Mouse (Mus musculus) hindbrain, embryonic 11.5 days (tissue): Measurements from ENCODE around the gene Ccdc116. TPM values are rescaled to one million over a fixed set of nuclear protein-coding genes. Genes with fewer than 3 reads are reported as not detected.

Experiments
- ATAC-seq: fragments of 200-750 bp; cut with Nextera tagmentation; 2 replicates; pipeline ENCODE4 v1.8.0; 2017; ENCODE audit warnings: mild to moderate bottlenecking, moderate TSS enrichment, moderate library complexity; ENCODE audit not compliant: low FRiP score
- DNase-seq: peaks from one replicate; pipeline ENCODE4 v3.0.0-alpha.2; 2015; ENCODE audit warnings: low spot score
- H3K27ac ChIP-seq: fragments of 300-500 bp; sonication (generic); 2 replicates; pipeline ENCODE4 v1.5.1; 2014; ENCODE audit warnings: mild to moderate bottlenecking, low read depth, low read length
- H3K27me3 ChIP-seq: fragments of 300-500 bp; sonication (generic); 2 replicates; pipeline ENCODE4 v1.6.1; 2014; ENCODE audit warnings: mild to moderate bottlenecking, low read length, moderate library complexity, mixed read lengths; ENCODE audit not compliant: control insufficient read depth, insufficient read depth
- H3K36me3 ChIP-seq: fragments of 300-500 bp; sonication (generic); 2 replicates; pipeline ENCODE4 v1.6.1; 2014; ENCODE audit warnings: mild to moderate bottlenecking, low read length, moderate library complexity, mixed read lengths; ENCODE audit not compliant: control insufficient read depth, insufficient read depth
- H3K4me1 ChIP-seq: fragments of 300-500 bp; sonication (generic); replicated peaks from 2 replicates; pipeline ENCODE4 v1.6.1; 2014; ENCODE audit warnings: low read length, mixed read lengths; ENCODE audit not compliant: control insufficient read depth, insufficient read depth
- H3K4me2 ChIP-seq: fragments of 300-500 bp; sonication (generic); replicated peaks from 2 replicates; pipeline ENCODE4 v1.6.1; 2014; ENCODE audit warnings: mild to moderate bottlenecking, low read depth, low read length
- H3K4me3 ChIP-seq: fragments of 300-500 bp; sonication (generic); 2 replicates; pipeline ENCODE4 v1.5.1; 2014; ENCODE audit warnings: low read depth, low read length
- H3K9ac ChIP-seq: fragments of 300-500 bp; sonication (generic); 2 replicates; pipeline ENCODE4 v1.6.1; 2014; ENCODE audit warnings: low read depth, low read length
- H3K9me3 ChIP-seq: fragments of 300-500 bp; sonication (generic); 2 replicates; pipeline ENCODE4 v1.6.1; 2016; ENCODE audit warnings: low read length; ENCODE audit not compliant: control insufficient read depth
- WGBS: fragments of 180-500 bp; shearing (Covaris S2); extraction: QIAGEN DNeasy Blood & Tissue Kit; methylation state at CpG from one replicate; pipeline ENCODE4 v1.1.7; 2014; 5-methylcytosine and 5-hydroxymethylcytosine counted together
- polyA plus RNA-seq: library from polyadenylated mRNA; unstranded; fragments of >200 nt; fragmentation: Nextera tagmentation; extraction: Ambion mirVana; gene quantifications from 2 replicates; pipeline ENCODE4 v1.2.1, GENCODE M21; 2014

Ccdc116 gene
- polyA plus RNA-seq, 1 experiment from 2014 or later = 0.31 TPM

DNA sequence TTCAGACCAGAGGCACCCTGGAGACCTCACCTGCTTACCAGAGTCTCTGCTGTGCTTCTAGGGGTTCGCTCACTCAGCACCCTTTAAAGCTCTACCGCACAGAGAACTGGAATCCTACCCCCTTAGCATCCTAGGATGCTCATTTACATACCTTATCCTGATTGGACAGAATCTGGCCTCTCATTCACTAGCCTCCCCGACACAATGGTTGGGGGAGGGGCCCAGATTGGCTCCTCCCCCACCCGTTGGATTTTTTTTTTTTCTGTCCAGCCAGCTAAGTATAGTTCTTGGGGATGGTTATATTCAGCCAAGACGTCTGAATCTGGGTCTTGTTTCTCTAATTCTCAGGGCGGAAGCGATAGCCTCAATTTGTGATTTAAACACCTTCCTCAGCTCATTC is 2.7 kb downstream of the Ccdc116 start, which contains the start of gene Ydjc:
TSS of gene Ydjc (plus strand) at position 283 of the 400 bp plus-strand sequence.
- DNase-seq = peak; percentile 49
- no peak within 1 kb of the TSS for H3K4me3 ChIP-seq
- H3K27me3 ChIP-seq = peaks cover 12% of the 10 kb centered on the region
- 0 out of 2 replicates have a peak, but pooled peaks cover 3% of the 10 kb centered on the region for H3K4me1 ChIP-seq
- no peak within 1 kb of the TSS for H3K4me2 ChIP-seq
- H3K9ac ChIP-seq = no peak within 1 kb of the TSS
- 12% methylated on average over 7 of the region's 7 CpGs for WGBS
- H3K36me3 ChIP-seq = no peaks in the 10 kb centered on the region
- no peaks in the 10 kb centered on the region for H3K9me3 ChIP-seq
- H3K27ac ChIP-seq = no peak within 1 kb of the TSS
- ATAC-seq = no peak

GRCm38 (mm10) chr16:17137355-17137754 is 9.7 kb downstream of the Ccdc116 start:
- Histone ChIP-seq H3K27me3 (no peaks in the 10 kb centered on the region), H3K27ac (no peak overlapping the region), H3K9me3 (no peaks in the 10 kb centered on the region), H3K4me1 (no peaks in the 10 kb centered on the region), H3K4me2 (no peak overlapping the region), H3K9ac (no peak overlapping the region), H3K4me3 (no peak overlapping the region), H3K36me3 (no peaks in the 10 kb centered on the region)
- WGBS = 83% methylated on average over 15 of the region's 15 CpGs
- ATAC-seq (no peak), DNase-seq (no peak)

DNA sequence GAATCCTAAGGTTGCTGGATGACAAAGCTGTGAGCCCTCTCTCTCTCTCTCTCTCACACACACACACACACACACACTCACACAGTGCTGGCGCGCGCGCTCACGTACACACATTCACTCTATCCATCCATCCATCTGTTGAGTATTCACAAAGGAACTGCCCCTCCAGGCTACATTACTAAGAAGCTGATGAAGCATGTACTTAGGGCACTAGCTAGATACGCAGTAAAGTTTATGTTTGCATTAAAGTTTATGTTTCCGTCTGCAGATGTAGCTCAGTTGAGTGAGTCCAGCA is 14.2 kb downstream of the Ccdc116 start:
- Histone ChIP-seq H3K4me3 (peak overlapping the region; percentile 78), H3K27ac (no peak overlapping the region), H3K27me3 (no peaks in the 10 kb centered on the region), H3K36me3 (no peaks in the 10 kb centered on the region), H3K9me3 (no peaks in the 10 kb centered on the region), H3K4me1 (peaks cover 10% of the 10 kb centered on the region; the same call in 1 of the 2 replicates), H3K4me2 (peak overlapping the region; percentile 98), H3K9ac (peak overlapping the region; percentile 60)
- peak; percentile 36 for DNase-seq
- 0 out of 2 replicates have a peak, but pooled peaks have one; percentile 31 for ATAC-seq
- 38% methylated on average over 7 of the region's 7 CpGs for WGBS

- peak; percentile 99 for DNase-seq
- peak within 1 kb of the TSS; percentile 79 for H3K9ac ChIP-seq
- peak within 1 kb of the TSS; percentile 86 for H3K27ac ChIP-seq
- H3K4me1 ChIP-seq = peaks cover 10% of the 10 kb centered on the region; the same call in 1 of the 2 replicates
- WGBS = 1% methylated on average over 47 of the region's 47 CpGs
- no peaks in the 10 kb centered on the region for H3K27me3 ChIP-seq
- H3K4me2 ChIP-seq = peak within 1 kb of the TSS; percentile 98
- H3K36me3 ChIP-seq = no peaks in the 10 kb centered on the region
- peak within 1 kb of the TSS; percentile 78 for H3K4me3 ChIP-seq
- no peaks in the 10 kb centered on the region for H3K9me3 ChIP-seq
- peak; percentile 98 for ATAC-seq
Measured at GRCm38 (mm10) chr16:17132089-17132905, 14.7 kb downstream of the Ccdc116 start, which contains the start of gene Sdf2l1. TSS of gene Sdf2l1 (minus strand) at chr16:17132383.

DNA sequence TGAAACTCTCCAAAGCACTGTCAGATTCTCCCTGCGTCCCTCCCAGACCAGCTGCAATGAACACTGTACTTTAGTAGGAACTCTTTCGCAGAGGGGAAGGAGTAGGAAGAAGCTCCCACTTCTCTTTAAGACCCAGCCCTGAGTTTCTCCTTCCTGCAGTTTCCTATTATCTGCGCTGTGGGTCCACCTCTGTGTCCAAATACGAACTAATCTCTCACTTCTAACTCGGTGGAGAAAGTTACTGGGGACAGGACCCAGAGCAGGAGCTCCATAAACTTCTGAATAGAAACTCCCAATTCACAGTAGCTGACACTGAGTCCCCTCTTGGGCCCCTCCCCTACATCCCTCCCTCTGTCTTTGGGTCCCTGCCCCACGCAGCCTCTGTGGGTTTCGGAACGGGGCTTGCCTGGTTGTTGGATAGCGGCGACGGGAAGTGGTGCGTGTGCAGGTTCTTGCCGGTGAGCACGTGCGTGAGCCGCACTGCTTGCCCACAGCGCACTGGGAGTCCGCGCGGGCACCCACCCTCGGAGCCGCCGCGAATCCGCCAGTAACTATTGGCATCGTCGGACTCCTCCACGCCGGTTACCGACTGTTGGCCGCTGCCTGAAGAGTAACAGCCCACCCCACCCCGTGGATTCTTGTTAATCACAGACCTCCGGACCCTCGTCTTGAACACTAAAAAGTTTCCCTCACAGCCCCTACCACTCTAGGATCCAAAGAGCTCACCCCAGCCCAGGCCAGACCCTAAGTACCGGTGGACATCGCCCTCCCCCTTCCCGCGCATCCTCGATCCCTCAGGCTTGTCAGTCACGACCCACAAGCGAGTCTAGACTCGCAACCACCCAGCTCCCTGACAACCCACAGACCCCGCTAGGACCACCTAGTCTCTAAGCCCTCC is 15.6 kb downstream of the Ccdc116 start:
- WGBS = 4% methylated on average over 43 of the region's 43 CpGs
- DNase-seq = no peak

GRCm38 (mm10) chr16:17127292-17127691 is 19.7 kb downstream of the Ccdc116 start:
- Histone ChIP-seq H3K4me3 (no peak overlapping the region), H3K9ac (no peak overlapping the region), H3K9me3 (no peaks in the 10 kb centered on the region), H3K27me3 (no peaks in the 10 kb centered on the region), H3K27ac (no peak overlapping the region), H3K4me1 (peaks cover 10% of the 10 kb centered on the region), H3K36me3 (no peaks in the 10 kb centered on the region), H3K4me2 (no peak overlapping the region)
- 100% methylated on average over 1 of the region's 1 CpGs for WGBS
- ATAC-seq = no peak
- DNase-seq = peak; percentile 37

More for the DNA sequence above, 15.6 kb downstream of the Ccdc116 start:
- Histone ChIP-seq H3K9me3 (no peaks in the 10 kb centered on the region), H3K27ac (peak overlapping the region; percentile 86), H3K4me3 (peak overlapping the region; percentile 78), H3K4me1 (peaks cover 10% of the 10 kb centered on the region; the same call in 1 of the 2 replicates), H3K4me2 (peak overlapping the region; percentile 98), H3K36me3 (no peaks in the 10 kb centered on the region), H3K9ac (peak overlapping the region; percentile 79), H3K27me3 (no peaks in the 10 kb centered on the region)
- peak; percentile 89 for ATAC-seq

- Histone ChIP-seq H3K36me3 (peaks cover 1% of the 10 kb centered on the region; the same call in 1 of the 2 replicates), H3K4me3 (peak within 1 kb of the TSS; percentile 56), H3K4me1 (no peaks in the 10 kb centered on the region; the same call in none of the 2 replicates), H3K4me2 (peak within 1 kb of the TSS; percentile 80), H3K9ac (peak within 1 kb of the TSS; percentile 66), H3K27me3 (no peaks in the 10 kb centered on the region), H3K27ac (peak within 1 kb of the TSS; percentile 58), H3K9me3 (no peaks in the 10 kb centered on the region)
- ATAC-seq (peak; percentile 93), DNase-seq (peak; percentile 88)
- WGBS = under 1% methylated on average over 25 of the region's 25 CpGs
Measured at GRCm38 (mm10) chr16:17124871-17125520, 22.0 kb downstream of the Ccdc116 start, which contains the start of gene 2610318N02Rik. TSS of gene 2610318N02Rik (minus strand) at chr16:17125167.
